Mouse (Mus musculus): ENCODE measurements around the gene Serac1.

Serac1 gene

GRCm38 (mm10) chr17:6005246-6005637 is 74.3 kb downstream of the Serac1 start:
- DNase-seq (ENCODE audit: low read depth), result no peak

GRCm38 (mm10) chr17:6003661-6004060 is 75.9 kb downstream of the Serac1 start:
- no peak for DNase-seq (ENCODE audit: low read depth)

GRCm38 (mm10) chr17:6002563-6002962 is 77.0 kb downstream of the Serac1 start:
- DNase-seq (ENCODE audit: low read depth), result no peak

GRCm38 (mm10) chr17:6001836-6002235 is 77.7 kb downstream of the Serac1 start:
- DNase-seq (ENCODE audit: low read depth), result no peak

GRCm38 (mm10) chr17:6001389-6001788 is 78.2 kb downstream of the Serac1 start:
- no peak for DNase-seq (ENCODE audit: low read depth)

- DNase-seq (ENCODE audit: low read depth), result no peak
Observed at GRCm38 (mm10) chr17:6000864-6001319, 78.6 kb downstream of the Serac1 start.

GRCm38 (mm10) chr17:5999039-5999543 is 80.5 kb downstream of the Serac1 start:
- no peak for DNase-seq (ENCODE audit: low read depth)

- no peak for DNase-seq (ENCODE audit: low read depth)
Observed at GRCm38 (mm10) chr17:5998235-5998500, 81.4 kb downstream of the Serac1 start.

- DNase-seq (ENCODE audit: low read depth), result no peak
Observed at GRCm38 (mm10) chr17:5997380-5998234, 81.9 kb downstream of the Serac1 start.

- DNase-seq (ENCODE audit: low read depth), result no peak
Observed at GRCm38 (mm10) chr17:5996589-5996988, 83.0 kb downstream of the Serac1 start.

- DNase-seq (ENCODE audit: low read depth), result peak; percentile 94
Observed at GRCm38 (mm10) chr17:5994606-5995005, 84.9 kb downstream of the Serac1 start.

- DNase-seq (ENCODE audit: low read depth), result no peak
Observed at GRCm38 (mm10) chr17:5993581-5994260, 85.8 kb downstream of the Serac1 start.

- no peak for DNase-seq (ENCODE audit: low read depth)
Observed at GRCm38 (mm10) chr17:5992866-5993580, 86.5 kb downstream of the Serac1 start.

Data from fibroblast of lung, adult 2 months (primary cell).